Mouse (Mus musculus) intestine, postnatal 0 days (tissue): ENCODE results near the gene BC028528. TPM values are rescaled to one million over a fixed set of nuclear protein-coding genes. Genes with fewer than 3 reads are reported as not detected.

Source experiments
- ATAC-seq: fragments of 200-750 bp; cut with Nextera tagmentation; 2 replicates; pipeline ENCODE4 v1.8.0; 2017; ENCODE audit warnings: mild to moderate bottlenecking, moderate TSS enrichment, moderate library complexity
- H3K27ac ChIP-seq: fragments of 300-500 bp; sonication (generic); 2 replicates; pipeline ENCODE4 v1.5.1; 2014; ENCODE audit warnings: mild to moderate bottlenecking, low read depth, low read length, moderate library complexity
- H3K27me3 ChIP-seq: fragments of 300-500 bp; sonication (generic); replicated peaks from 2 replicates; pipeline ENCODE4 v1.6.1; 2014; ENCODE audit warnings: low read length, mixed read lengths; ENCODE audit not compliant: control insufficient read depth, insufficient read depth
- H3K36me3 ChIP-seq: fragments of 300-500 bp; sonication (generic); 2 replicates; pipeline ENCODE4 v1.6.1; 2014; ENCODE audit warnings: mild to moderate bottlenecking, moderate library complexity; ENCODE audit not compliant: control insufficient read depth, insufficient read depth
- H3K4me1 ChIP-seq: fragments of 300-500 bp; sonication (generic); replicated peaks from 2 replicates; pipeline ENCODE4 v1.6.1; 2014; ENCODE audit warnings: antibody characterized with exemption, low read length, mixed read lengths; ENCODE audit not compliant: control insufficient read depth, insufficient read depth
- H3K4me2 ChIP-seq: fragments of 300-500 bp; sonication (generic); replicated peaks from 2 replicates; pipeline ENCODE4 v1.6.1; 2014; ENCODE audit warnings: low read depth, mild to moderate bottlenecking, moderate library complexity
- H3K4me3 ChIP-seq: fragments of 300-500 bp; sonication (generic); 2 replicates; pipeline ENCODE4 v1.5.1; 2014; ENCODE audit warnings: low read depth, low read length
- H3K9ac ChIP-seq: fragments of 300-500 bp; sonication (generic); 2 replicates; pipeline ENCODE4 v1.6.1; 2014; ENCODE audit warnings: mild to moderate bottlenecking, low read depth, low read length
- H3K9me3 ChIP-seq: fragments of 300-500 bp; sonication (generic); 2 replicates; pipeline ENCODE4 v1.6.1; 2016; ENCODE audit warnings: mixed run types; ENCODE audit not compliant: control insufficient read depth
- CTCF ChIP-seq: sonication (generic); IDR thresholded peaks from 2 replicates; pipeline ENCODE4 v1.5.1; 2016; ENCODE audit warnings: low read depth, mild to moderate bottlenecking, control low read depth, antibody characterized with exemption, moderate library complexity
- WGBS: fragments of 180-500 bp; shearing (Covaris S2); extraction: QIAGEN DNeasy Blood & Tissue Kit; methylation state at CpG from one replicate; pipeline ENCODE4 v1.1.7; 2014; 5-methylcytosine and 5-hydroxymethylcytosine counted together
- polyA plus RNA-seq: library from polyadenylated mRNA; unstranded; fragments of >200 nt; fragmentation: Nextera tagmentation; extraction: Ambion mirVana; gene quantifications from 2 replicates; pipeline ENCODE4 v1.2.1, GENCODE M21; 2015

The BC028528 gene
- polyA plus RNA-seq, 1 experiment from 2014 or later: 11.9 TPM

DNA sequence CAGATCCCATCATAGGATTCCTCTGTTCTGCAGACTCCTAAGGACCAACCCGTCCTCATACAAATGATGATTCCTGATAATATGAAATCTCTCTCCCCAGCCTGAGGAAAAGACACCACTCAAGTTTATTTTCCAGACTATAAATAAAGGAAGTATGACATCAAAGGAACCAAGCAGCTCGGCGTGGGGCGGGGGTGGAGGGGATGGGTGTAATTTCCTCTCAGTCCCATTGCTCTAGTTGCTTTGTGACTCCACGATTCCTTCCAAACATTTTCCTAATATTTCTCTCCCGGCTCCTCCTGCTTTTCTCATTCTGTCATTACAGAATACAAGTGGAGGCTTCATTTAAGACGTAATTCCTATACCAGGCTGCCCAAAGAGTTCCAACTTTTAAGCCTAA lies 1.3 kb upstream of the BC028528 start:
- peak overlapping the region; percentile 57 for H3K4me2 ChIP-seq
- H3K27ac ChIP-seq: peak overlapping the region; percentile 60
- H3K36me3 ChIP-seq: peaks cover 3% of the 10 kb centered on the region; the same call in 1 of the 2 replicates
- H3K4me3 ChIP-seq: peak overlapping the region; percentile 67
- H3K9me3 ChIP-seq: no peaks in the 10 kb centered on the region
- ATAC-seq: no peak
- H3K27me3 ChIP-seq: no peaks in the 10 kb centered on the region
- WGBS: 16% methylated on average over 7 of the region's 7 CpGs
- H3K4me1 ChIP-seq: 0 out of 2 replicates have a peak, but pooled peaks cover 3% of the 10 kb centered on the region
- peak overlapping the region; percentile 71; the same call in 1 of the 2 replicates for H3K9ac ChIP-seq
- TF ChIP-seq CTCF: no peak

GRCm38 (mm10) chr3:95892066-95893052 lies 554 bp upstream of the BC028528 start:
- Histone ChIP-seq H3K4me3 (no peak overlapping the region; the same call in 1 of the 2 replicates), H3K4me1 (0 out of 2 replicates have a peak, but pooled peaks cover 3% of the 10 kb centered on the region), H3K27ac (peak overlapping the region; percentile 30; the same call in 1 of the 2 replicates), H3K9ac (peak overlapping the region; percentile 26; the same call in 1 of the 2 replicates), H3K4me2 (peak overlapping the region; percentile 44), H3K27me3 (no peaks in the 10 kb centered on the region), H3K36me3 (no peaks in the 10 kb centered on the region), H3K9me3 (no peaks in the 10 kb centered on the region)
- WGBS: 42% methylated on average over 11 of the region's 11 CpGs
- no peak for TF ChIP-seq CTCF
- no peak for ATAC-seq

DNA sequence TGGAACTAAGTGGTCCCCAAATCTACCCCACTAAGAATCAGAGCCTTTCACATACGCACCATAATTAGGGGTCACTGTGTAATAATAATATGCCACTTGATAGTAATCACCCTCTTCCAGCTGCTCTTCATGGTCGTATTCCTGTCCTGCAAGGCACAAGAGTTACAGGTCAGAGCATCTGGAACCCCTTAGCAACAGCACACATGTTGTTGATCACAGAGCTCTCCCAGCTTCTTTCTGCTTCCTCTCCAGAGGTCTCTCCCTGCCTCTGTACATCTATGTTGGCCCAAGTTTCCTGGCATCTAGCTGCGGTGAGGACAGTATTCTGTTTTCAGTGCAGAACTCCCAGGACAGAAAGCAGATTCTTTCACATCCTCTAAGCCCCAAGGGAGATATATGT lies 2.1 kb downstream of the BC028528 start:
- Histone ChIP-seq H3K36me3 (no peaks in the 10 kb centered on the region; the same call in 1 of the 2 replicates), H3K4me3 (no peak overlapping the region), H3K27me3 (no peaks in the 10 kb centered on the region), H3K9ac (no peak overlapping the region), H3K9me3 (no peaks in the 10 kb centered on the region), H3K4me1 (0 out of 2 replicates have a peak, but pooled peaks cover 3% of the 10 kb centered on the region), H3K27ac (no peak overlapping the region), H3K4me2 (no peak overlapping the region)
- no peak for ATAC-seq
- WGBS: 87% methylated on average over 3 of the region's 3 CpGs
- no peak for TF ChIP-seq CTCF

DNA sequence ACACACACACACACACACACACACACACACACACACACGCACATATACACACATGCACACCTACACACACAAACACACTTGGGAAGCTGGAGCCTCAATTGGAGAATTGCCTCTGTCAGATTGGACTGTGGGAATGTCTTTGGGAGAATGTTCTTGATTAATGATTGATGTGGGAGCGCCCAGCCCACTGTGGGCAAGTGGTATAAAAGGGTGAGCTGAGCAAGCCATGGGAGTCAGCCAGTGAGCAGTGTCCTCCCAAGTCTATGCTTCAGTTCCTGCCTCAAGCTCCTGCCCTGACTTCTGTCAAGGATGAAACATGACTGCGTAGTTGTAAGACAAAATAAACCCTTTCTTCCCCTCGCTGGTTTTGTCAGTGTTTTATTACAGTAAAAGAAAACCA lies 4.2 kb downstream of the BC028528 start:
- 57% methylated on average over 4 of the region's 4 CpGs for WGBS
- Histone ChIP-seq H3K27ac (no peak overlapping the region), H3K4me2 (no peak overlapping the region), H3K4me1 (no peaks in the 10 kb centered on the region), H3K27me3 (no peaks in the 10 kb centered on the region), H3K36me3 (no peaks in the 10 kb centered on the region; the same call in 1 of the 2 replicates), H3K9ac (no peak overlapping the region), H3K9me3 (no peaks in the 10 kb centered on the region), H3K4me3 (no peak overlapping the region)
- 0 out of 2 replicates have a peak, but pooled peaks have one; percentile 10 for ATAC-seq
- no peak for TF ChIP-seq CTCF

GRCm38 (mm10) chr3:95884400-95884799 lies 7.4 kb downstream of the BC028528 start:
- peak overlapping the region; percentile 41; the same call in 1 of the 2 replicates for H3K4me2 ChIP-seq
- H3K27me3 ChIP-seq: no peaks in the 10 kb centered on the region
- H3K4me3 ChIP-seq: no peak overlapping the region
- 45% methylated on average over 5 of the region's 5 CpGs for WGBS
- H3K4me1 ChIP-seq: no peaks in the 10 kb centered on the region
- TF ChIP-seq CTCF: no peak
- no peaks in the 10 kb centered on the region; the same call in 1 of the 2 replicates for H3K36me3 ChIP-seq
- H3K27ac ChIP-seq: peak overlapping the region; percentile 90
- no peaks in the 10 kb centered on the region for H3K9me3 ChIP-seq
- no peak overlapping the region for H3K9ac ChIP-seq
- ATAC-seq: peak; percentile 46

DNA sequence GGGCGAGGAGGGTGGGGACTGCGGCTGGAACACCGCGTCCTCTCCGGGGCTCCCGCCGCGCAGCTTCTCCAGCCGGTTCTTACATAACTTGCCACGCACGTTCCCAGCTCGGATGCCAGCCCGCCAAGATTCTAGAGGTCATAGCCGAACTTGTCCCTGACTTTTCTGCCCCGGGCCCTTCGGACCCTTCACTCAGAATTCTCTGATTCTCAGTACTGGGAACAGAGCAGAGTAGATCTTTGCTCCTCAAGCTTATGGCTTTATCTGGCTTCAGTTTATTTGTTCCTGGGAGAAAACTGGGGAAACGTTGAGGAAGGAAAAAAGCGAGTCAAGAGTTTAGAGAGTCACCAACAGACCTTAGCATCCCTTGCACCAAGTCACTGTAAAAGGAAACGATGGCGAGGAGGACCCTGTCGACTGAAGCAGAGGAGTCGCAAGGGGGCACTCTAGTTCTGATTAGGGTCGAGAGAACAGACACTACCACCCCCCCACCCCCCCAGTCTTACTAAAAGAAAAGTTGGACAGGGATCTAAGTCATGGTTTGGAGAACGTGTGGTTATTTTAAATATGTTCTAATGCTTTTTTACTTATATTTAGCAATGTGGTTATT lies 8.9 kb downstream of the BC028528 start:
- Histone ChIP-seq H3K27me3 (no peaks in the 10 kb centered on the region), H3K36me3 (no peaks in the 10 kb centered on the region; the same call in 1 of the 2 replicates), H3K9me3 (no peaks in the 10 kb centered on the region), H3K9ac (peak overlapping the region; percentile 23; the same call in 1 of the 2 replicates), H3K4me3 (peak overlapping the region; percentile 39), H3K27ac (peak overlapping the region; percentile 6; the same call in 1 of the 2 replicates), H3K4me2 (peak overlapping the region; percentile 94), H3K4me1 (no peaks in the 10 kb centered on the region)
- WGBS: 2% methylated on average over 24 of the region's 24 CpGs
- peak; percentile 70 for TF ChIP-seq CTCF
- no peak for ATAC-seq
